Mouse (Mus musculus) heart, postnatal 4 days (tissue): ENCODE measurements around the gene Pde4b. TPM values are rescaled to one million over a fixed set of nuclear protein-coding genes. Genes with fewer than 3 reads are reported as not detected.

Source experiments
- DNase-seq: peaks from one replicate; pipeline ENCODE4 v3.0.0; 2021
- total RNA-seq, 2 experiments: library from RNA; stranded (reverse); gene quantifications; 2 replicates each; pipeline ENCODE4 v1.2.3; 2021

The Pde4b gene
- total RNA-seq, 2 experiments from 2014 or later, result 67.2 to 72.1 TPM

- no peak for DNase-seq
These were observed 210.2 kb downstream of the Pde4b start for GRCm38 (mm10) chr4:102297558-102297957.

- DNase-seq, result no peak
These were observed 215.2 kb downstream of the Pde4b start for GRCm38 (mm10) chr4:102302568-102302967.

GRCm38 (mm10) chr4:102307661-102308297 is 220.4 kb downstream of the Pde4b start:
- no peak for DNase-seq

GRCm38 (mm10) chr4:102310630-102311029 is 223.3 kb downstream of the Pde4b start:
- DNase-seq, result no peak

- no peak for DNase-seq
These were observed 228.7 kb downstream of the Pde4b start for GRCm38 (mm10) chr4:102316011-102316410.

- DNase-seq, result no peak
These were observed 229.4 kb downstream of the Pde4b start for GRCm38 (mm10) chr4:102316699-102317285.

- no peak for DNase-seq
These were observed 231.3 kb downstream of the Pde4b start for GRCm38 (mm10) chr4:102318596-102318995.

- no peak for DNase-seq
These were observed 234.0 kb downstream of the Pde4b start for GRCm38 (mm10) chr4:102321340-102321739.

GRCm38 (mm10) chr4:102332386-102332785 is 245.0 kb downstream of the Pde4b start:
- no peak for DNase-seq

- DNase-seq, result no peak
These were observed 245.5 kb downstream of the Pde4b start for GRCm38 (mm10) chr4:102332885-102333284.

GRCm38 (mm10) chr4:102346911-102347492 is 259.7 kb downstream of the Pde4b start:
- DNase-seq, result no peak

GRCm38 (mm10) chr4:102351476-102352475 is 264.4 kb downstream of the Pde4b start:
- DNase-seq, result no peak

- DNase-seq, result no peak
These were observed 266.5 kb downstream of the Pde4b start for GRCm38 (mm10) chr4:102353641-102354403.

- DNase-seq, result no peak
These were observed 280.9 kb downstream of the Pde4b start for GRCm38 (mm10) chr4:102368105-102368735.

GRCm38 (mm10) chr4:102374614-102375013 is 287.3 kb downstream of the Pde4b start:
- DNase-seq, result no peak

GRCm38 (mm10) chr4:102382763-102383505 is 295.6 kb downstream of the Pde4b start:
- no peak for DNase-seq

- no peak for DNase-seq
These were observed 306.3 kb downstream of the Pde4b start for GRCm38 (mm10) chr4:102393605-102394004.

GRCm38 (mm10) chr4:102397334-102397733 is 310.0 kb downstream of the Pde4b start:
- DNase-seq, result no peak

- peak; percentile 22 for DNase-seq
These were observed 311.2 kb downstream of the Pde4b start for GRCm38 (mm10) chr4:102398512-102398911.

GRCm38 (mm10) chr4:102406848-102407247 is 319.5 kb downstream of the Pde4b start:
- no peak for DNase-seq

GRCm38 (mm10) chr4:102408132-102408531 is 320.8 kb downstream of the Pde4b start:
- DNase-seq, result no peak
